In the genomic region with DNA sequence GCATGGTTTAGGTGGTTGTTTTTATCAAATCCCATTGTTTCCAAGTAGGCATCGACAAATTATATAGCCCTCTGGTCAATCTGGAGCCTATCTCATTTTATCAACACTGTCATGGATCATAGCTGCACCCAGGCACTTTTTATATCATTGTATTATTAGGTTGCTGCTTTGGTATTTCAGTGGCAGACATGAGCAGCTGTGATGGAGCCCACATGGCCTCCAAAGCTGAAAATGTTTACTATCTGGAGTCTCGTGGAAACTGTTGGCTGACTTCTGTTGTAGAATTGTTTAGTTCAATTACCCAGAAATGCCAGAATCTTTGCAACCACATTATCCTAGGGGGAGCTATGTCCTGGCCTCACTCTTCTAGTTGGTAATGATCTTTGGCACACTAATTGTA, we compare ENCODE assay signal across 22 mouse cellular contexts.
DNase-seq lines count a peak whose midpoint lies in the region; ATAC-seq and TF ChIP-seq lines count a peak whose summit lies in the region.
"Had no signal": no experiment of that assay in that cellular context is flagged by ENCODE, and none has a peak within 500 bp of the region (broad histone marks: within the 10 kb centered on the region; RNA-seq: fewer than 3 reads in every experiment).

No protein-coding gene starts in this region.

- no peak for TF ChIP-seq EP300 in heart, postnatal 0 days (IDR thresholded peaks at IDR 0.05; ENCODE audit: low read depth)

- TF ChIP-seq CTCF in heart, postnatal 0 days (IDR thresholded peaks at IDR 0.05; ENCODE audit: low read depth) = no peak

- no peak overlapping the region for H3K4me3 ChIP-seq in heart, postnatal 0 days (ENCODE audit: low read depth, low read length)
- H3K4me3 ChIP-seq in heart, embryonic 10.5 days = no peak overlapping the region
- H3K4me3 ChIP-seq in lung, embryonic 16.5 days (ENCODE audit: low read length) = no peak overlapping the region
- H3K4me3 ChIP-seq in neural tube, embryonic 15.5 days (replicated peaks) = no peak overlapping the region
- H3K4me3 ChIP-seq: embryonic facial prominence, embryonic 13.5 days; gastrocnemius, adult 2 months; hindbrain, embryonic 10.5 days had no signal

- H3K9ac ChIP-seq in heart, postnatal 0 days (replicated peaks; ENCODE audit: low read depth, low read length) = no peak overlapping the region
- H3K9ac ChIP-seq in lung, embryonic 16.5 days (ENCODE audit: low read length) = no peak overlapping the region
- no peak overlapping the region for H3K9ac ChIP-seq in neural tube, embryonic 15.5 days (replicated peaks)
- H3K9ac ChIP-seq: embryonic facial prominence, embryonic 13.5 days; forebrain, postnatal 0 days; liver, embryonic 14.5 days had no signal

- peaks cover 11% of the 10 kb centered on the region; the same call in 1 of the 2 replicates for H3K4me1 ChIP-seq in heart, postnatal 0 days (ENCODE audit: control insufficient read depth, insufficient read depth)
- no peaks in the 10 kb centered on the region for H3K4me1 ChIP-seq in heart, embryonic 10.5 days
- H3K4me1 ChIP-seq in lung, embryonic 16.5 days (replicated peaks; ENCODE audit: control insufficient read depth, insufficient read depth, low read length) = no peaks in the 10 kb centered on the region
- no peaks in the 10 kb centered on the region for H3K4me1 ChIP-seq in neural tube, embryonic 15.5 days
- H3K4me1 ChIP-seq: embryonic facial prominence, embryonic 13.5 days; hindbrain, embryonic 10.5 days had no signal

- H3K27me3 ChIP-seq in heart, postnatal 0 days (ENCODE audit: control insufficient read depth, insufficient read depth, low read length) = no peaks in the 10 kb centered on the region
- H3K27me3 ChIP-seq in heart, embryonic 10.5 days (ENCODE audit: insufficient read depth, poor library complexity, severe bottlenecking) = no peaks in the 10 kb centered on the region
- H3K27me3 ChIP-seq in lung, embryonic 16.5 days (ENCODE audit: control insufficient read depth, insufficient read depth, low read depth, low read length) = no peaks in the 10 kb centered on the region
- no peaks in the 10 kb centered on the region for H3K27me3 ChIP-seq in neural tube, embryonic 15.5 days (replicated peaks)
- H3K27me3 ChIP-seq: embryonic facial prominence, embryonic 13.5 days; Patski had no signal

- H3K9me3 ChIP-seq in heart, postnatal 0 days (replicated peaks; ENCODE audit: control insufficient read depth, low read length) = no peaks in the 10 kb centered on the region
- H3K9me3 ChIP-seq in heart, embryonic 10.5 days = no peaks in the 10 kb centered on the region
- H3K9me3 ChIP-seq in lung, embryonic 16.5 days (ENCODE audit: control insufficient read depth, low read length) = no peaks in the 10 kb centered on the region
- H3K9me3 ChIP-seq in neural tube, embryonic 15.5 days (replicated peaks) = no peaks in the 10 kb centered on the region
- H3K9me3 ChIP-seq: embryonic facial prominence, embryonic 13.5 days; hindbrain, embryonic 10.5 days had no signal

- H3K27ac ChIP-seq in heart, postnatal 0 days (ENCODE audit: low read depth) = 0 out of 2 replicates have a peak overlapping the region, but pooled peaks have one; percentile 3
- H3K27ac ChIP-seq in heart, embryonic 10.5 days = no peak overlapping the region
- peak overlapping the region; percentile 55; the same call in 1 of the 2 replicates for H3K27ac ChIP-seq in lung, embryonic 16.5 days (ENCODE audit: low read length)
- no peak overlapping the region for H3K27ac ChIP-seq in neural tube, embryonic 15.5 days (replicated peaks)
- H3K27ac ChIP-seq: embryonic facial prominence, embryonic 13.5 days; gastrocnemius, adult 2 months; hindbrain, embryonic 10.5 days; liver, embryonic 14.5 days had no signal

- DNase-seq in heart, postnatal 0 days (ENCODE audit: low spot score) = peak; percentile 36
- DNase-seq in heart, embryonic 10.5 days (ENCODE audit: low spot score) = no peak
- peak; percentile 31 for DNase-seq in layer of hippocampus, adult 9-11 months
- DNase-seq in layer of hippocampus, postnatal 36 days = no peak
- DNase-seq in lung, postnatal 4 days = peak; percentile 9 to 36
- no peak for DNase-seq in urinary bladder, postnatal 25 days (ENCODE audit: low spot score)
- DNase-seq: adrenal gland, postnatal 14 days; cerebellum, adult 18-20 months; gastrocnemius, adult 2 months; kidney, postnatal 36 days; right cerebral cortex, adult 18-20 months; thymus, postnatal 4 days had no signal

- no peak overlapping the region for H3K4me2 ChIP-seq in heart, postnatal 0 days (ENCODE audit: low read depth, low read length)
- H3K4me2 ChIP-seq in lung, embryonic 16.5 days (ENCODE audit: low read depth, low read length) = no peak overlapping the region
- no peak overlapping the region for H3K4me2 ChIP-seq in neural tube, embryonic 15.5 days
- H3K4me2 ChIP-seq: embryonic facial prominence, embryonic 13.5 days had no signal

- no peaks in the 10 kb centered on the region for H3K36me3 ChIP-seq in heart, postnatal 0 days (replicated peaks; ENCODE audit: control insufficient read depth, insufficient read depth, low read length)
- no peaks in the 10 kb centered on the region for H3K36me3 ChIP-seq in heart, embryonic 10.5 days
- no peaks in the 10 kb centered on the region for H3K36me3 ChIP-seq in lung, embryonic 16.5 days (ENCODE audit: control insufficient read depth, insufficient read depth, low read length)
- no peaks in the 10 kb centered on the region for H3K36me3 ChIP-seq in neural tube, embryonic 15.5 days
- H3K36me3 ChIP-seq: embryonic facial prominence, embryonic 13.5 days; hindbrain, embryonic 10.5 days had no signal

- no peak for ATAC-seq in heart, postnatal 0 days (ENCODE audit: insufficient read depth, low read depth)
- peak; percentile 89 for ATAC-seq in lung, embryonic 16.5 days (ENCODE audit: low read depth)
- ATAC-seq in neural tube, embryonic 15.5 days (ENCODE audit: low FRiP score) = no peak; the same call in 1 of the 2 replicates
- ATAC-seq: activated CD4-positive, CD25-positive, alpha-beta regulatory T cell, adult 4 months; forebrain, postnatal 0 days; inflammation-experienced regulatory T-cells, adult 6 months; midbrain, embryonic 16.5 days; Patski had no signal

- WGBS in heart, postnatal 0 days = 16% methylated on average over 2 of the region's 2 CpGs
- 64% methylated on average over 2 of the region's 2 CpGs for WGBS in heart, embryonic 10.5 days
- WGBS in lung, embryonic 16.5 days = 30% methylated on average over 2 of the region's 2 CpGs
- 58% methylated on average over 2 of the region's 2 CpGs for WGBS in neural tube, embryonic 15.5 days

Comparison
In these comparisons a context has a peak if more than half of its experiments do, and no peak if none do; other contexts are left out.
1. DNase-seq: peak in heart, postnatal 0 days (single experiment), layer of hippocampus, adult 9-11 months (single experiment) and lung, postnatal 4 days (2 of 2); none in heart, embryonic 10.5 days (single experiment), layer of hippocampus, postnatal 36 days (0 of 2) and urinary bladder, postnatal 25 days (single experiment).
2. H3K27ac ChIP-seq: peak in heart, postnatal 0 days (single experiment) and lung, embryonic 16.5 days (single experiment); none in heart, embryonic 10.5 days (single experiment) and neural tube, embryonic 15.5 days (single experiment).